18 mouse cellular contexts compared by ENCODE assay signal in the genomic region with DNA sequence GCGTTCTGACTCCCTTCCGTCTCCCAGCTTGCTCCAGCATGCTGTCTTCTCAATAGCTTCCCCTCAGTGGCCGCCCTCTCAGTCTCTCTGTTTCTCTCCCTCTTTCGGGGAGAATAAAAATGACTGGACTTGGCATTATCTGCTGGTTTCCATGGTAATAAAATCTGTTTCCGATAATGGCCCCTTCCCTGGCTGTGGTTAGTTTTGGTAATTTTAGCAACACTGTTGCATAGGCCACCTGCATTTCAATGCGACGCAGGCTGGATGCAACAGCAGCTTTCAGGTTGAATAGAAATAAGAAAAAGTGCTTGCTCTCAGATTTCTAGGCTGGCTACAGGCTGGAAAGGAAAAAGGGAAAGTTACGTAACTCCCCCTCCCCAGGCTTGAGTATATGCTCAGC.
DNase-seq lines count a peak whose midpoint lies in the region; ATAC-seq and TF ChIP-seq lines count a peak whose summit lies in the region.
"Had no signal": no experiment of that assay in that cellular context is flagged by ENCODE, and none has a peak within 500 bp of the region (broad histone marks: within the 10 kb centered on the region; RNA-seq: fewer than 3 reads in every experiment).

No protein-coding gene starts in this region.

- TF ChIP-seq CTCF in left cerebral cortex, adult 2 months (IDR thresholded peaks at IDR 0.05): no peak; the same call in 1 of the 2 replicates
- no peak for TF ChIP-seq CTCF in midbrain, postnatal 0 days (IDR thresholded peaks at IDR 0.05)

- no peak overlapping the region for H3K9ac ChIP-seq in embryonic facial prominence, embryonic 14.5 days (ENCODE audit: low read depth, low read length)
- no peak overlapping the region for H3K9ac ChIP-seq in midbrain, postnatal 0 days (replicated peaks; ENCODE audit: low read length, poor library complexity, severe bottlenecking)
- no peak overlapping the region for H3K9ac ChIP-seq in kidney, embryonic 16.5 days (replicated peaks; ENCODE audit: low read length)
- H3K9ac ChIP-seq: heart, embryonic 12.5 days; lung, embryonic 15.5 days; neural tube, embryonic 12.5 days had no signal

- no peaks in the 10 kb centered on the region for H3K9me3 ChIP-seq in embryonic facial prominence, embryonic 14.5 days (ENCODE audit: control insufficient read depth, low read length)
- no peaks in the 10 kb centered on the region for H3K9me3 ChIP-seq in embryonic facial prominence, embryonic 10.5 days
- H3K9me3 ChIP-seq in midbrain, postnatal 0 days (ENCODE audit: low read length): no peaks in the 10 kb centered on the region
- no peaks in the 10 kb centered on the region for H3K9me3 ChIP-seq in kidney, embryonic 16.5 days (ENCODE audit: low read length)
- H3K9me3 ChIP-seq: heart, embryonic 12.5 days; lung, embryonic 15.5 days; neural tube, embryonic 12.5 days had no signal

- peak; percentile 9 for DNase-seq in embryonic facial prominence, embryonic 14.5 days (ENCODE audit: low spot score)
- no peak for DNase-seq in embryonic facial prominence, embryonic 10.5 days (ENCODE audit: low spot score)
- DNase-seq in left cerebral cortex, adult 2 months (ENCODE audit: extremely low spot score in 1 of 2, low spot score in 2 of 2): no peak
- DNase-seq in left cerebral cortex, postnatal 4 days: no peak
- peak; percentile 46 to 52 for DNase-seq in right cerebral cortex, postnatal 10 days (ENCODE audit: low spot score in 2 of 2)
- no peak for DNase-seq in right cerebral cortex, postnatal 4 days
- peak; percentile 26 for DNase-seq in midbrain, postnatal 0 days (ENCODE audit: low spot score)
- DNase-seq: cerebellum, postnatal 14 days; gastrocnemius, adult 2 months; kidney, adult 2 months; kidney, postnatal 25 days; thymus, adult 2 months had no signal

- no peak overlapping the region for H3K4me2 ChIP-seq in embryonic facial prominence, embryonic 14.5 days (ENCODE audit: low read depth, low read length)
- no peak overlapping the region for H3K4me2 ChIP-seq in midbrain, postnatal 0 days (ENCODE audit: low read depth, low read length, poor library complexity, severe bottlenecking)
- H3K4me2 ChIP-seq in kidney, embryonic 16.5 days (replicated peaks; ENCODE audit: low read depth, low read length): no peak overlapping the region
- H3K4me2 ChIP-seq: heart, embryonic 12.5 days; liver, embryonic 11.5 days; lung, embryonic 15.5 days; neural tube, embryonic 12.5 days had no signal

- no peak for ATAC-seq in embryonic facial prominence, embryonic 14.5 days (ENCODE audit: low read depth)
- no peak for ATAC-seq in midbrain, postnatal 0 days (ENCODE audit: low FRiP score)
- no peak for ATAC-seq in kidney, embryonic 16.5 days (ENCODE audit: low FRiP score, low TSS enrichment)

- 55% methylated on average over 8 of the region's 8 CpGs for WGBS in embryonic facial prominence, embryonic 14.5 days
- 61% methylated on average over 8 of the region's 8 CpGs for WGBS in embryonic facial prominence, embryonic 10.5 days
- WGBS in midbrain, postnatal 0 days: 18% methylated on average over 8 of the region's 8 CpGs
- 71% methylated on average over 8 of the region's 8 CpGs for WGBS in kidney, embryonic 16.5 days

- no peaks in the 10 kb centered on the region for H3K36me3 ChIP-seq in embryonic facial prominence, embryonic 14.5 days (ENCODE audit: control insufficient read depth, insufficient read depth, low read length)
- no peaks in the 10 kb centered on the region for H3K36me3 ChIP-seq in embryonic facial prominence, embryonic 10.5 days (replicated peaks)
- H3K36me3 ChIP-seq in midbrain, postnatal 0 days (ENCODE audit: insufficient read depth, low read length): no peaks in the 10 kb centered on the region
- no peaks in the 10 kb centered on the region for H3K36me3 ChIP-seq in kidney, embryonic 16.5 days (ENCODE audit: insufficient read depth, low read length)
- H3K36me3 ChIP-seq: heart, embryonic 12.5 days; lung, embryonic 15.5 days; neural tube, embryonic 12.5 days had no signal

- H3K27me3 ChIP-seq in embryonic facial prominence, embryonic 14.5 days (replicated peaks; ENCODE audit: control insufficient read depth, insufficient read depth, low read length): no peaks in the 10 kb centered on the region
- H3K27me3 ChIP-seq in embryonic facial prominence, embryonic 10.5 days (replicated peaks; ENCODE audit: low read depth, poor library complexity, severe bottlenecking): peaks cover 29% of the 10 kb centered on the region
- no peaks in the 10 kb centered on the region for H3K27me3 ChIP-seq in midbrain, postnatal 0 days (ENCODE audit: insufficient read depth, low read length)
- H3K27me3 ChIP-seq in kidney, embryonic 16.5 days (ENCODE audit: insufficient read depth, low read length): peaks cover 2% of the 10 kb centered on the region; the same call in 1 of the 2 replicates
- H3K27me3 ChIP-seq: lung, embryonic 15.5 days; neural tube, embryonic 12.5 days had no signal

- no peak overlapping the region for H3K27ac ChIP-seq in embryonic facial prominence, embryonic 14.5 days (replicated peaks; ENCODE audit: low read depth, low read length)
- no peak overlapping the region for H3K27ac ChIP-seq in embryonic facial prominence, embryonic 10.5 days (replicated peaks)
- H3K27ac ChIP-seq in left cerebral cortex, adult 2 months: peak overlapping the region; percentile 55; the same call in 1 of the 2 replicates
- no peak overlapping the region for H3K27ac ChIP-seq in midbrain, postnatal 0 days (ENCODE audit: low read depth, low read length)
- H3K27ac ChIP-seq in kidney, embryonic 16.5 days (ENCODE audit: low read length): no peak overlapping the region
- H3K27ac ChIP-seq: gastrocnemius, adult 2 months; lung, embryonic 15.5 days; macrophage; neural tube, embryonic 12.5 days had no signal

- intact Hi-C loops in left cerebral cortex, adult 2 months (cut with DNase I): no loop called here
- intact Hi-C loops in left cerebral cortex, postnatal 4 days (cut with DNase I): no loop called here

- H3K4me3 ChIP-seq in embryonic facial prominence, embryonic 14.5 days (ENCODE audit: low read depth, low read length): no peak overlapping the region
- no peak overlapping the region for H3K4me3 ChIP-seq in embryonic facial prominence, embryonic 10.5 days
- no peak overlapping the region for H3K4me3 ChIP-seq in left cerebral cortex, adult 2 months
- no peak overlapping the region for H3K4me3 ChIP-seq in midbrain, postnatal 0 days (ENCODE audit: low read depth, low read length)
- no peak overlapping the region for H3K4me3 ChIP-seq in kidney, embryonic 16.5 days (ENCODE audit: low read length)
- H3K4me3 ChIP-seq: gastrocnemius, adult 2 months; heart, embryonic 12.5 days; lung, embryonic 15.5 days; neural tube, embryonic 12.5 days had no signal

- H3K4me1 ChIP-seq in embryonic facial prominence, embryonic 14.5 days (ENCODE audit: control insufficient read depth, insufficient read depth, low read length): no peaks in the 10 kb centered on the region
- peaks cover 10% of the 10 kb centered on the region for H3K4me1 ChIP-seq in embryonic facial prominence, embryonic 10.5 days
- peaks cover 4% of the 10 kb centered on the region; the same call in 1 of the 2 replicates for H3K4me1 ChIP-seq in midbrain, postnatal 0 days (ENCODE audit: insufficient read depth, low read length)
- no peaks in the 10 kb centered on the region for H3K4me1 ChIP-seq in kidney, embryonic 16.5 days (ENCODE audit: insufficient read depth, low read length)
- H3K4me1 ChIP-seq: heart, embryonic 12.5 days; lung, embryonic 15.5 days had no signal

Comparison
In these comparisons a context has a peak if more than half of its experiments do, and no peak if none do; other contexts are left out.
1. DNase-seq: peak in embryonic facial prominence, embryonic 14.5 days (single experiment), right cerebral cortex, postnatal 10 days (2 of 2) and midbrain, postnatal 0 days (single experiment); none in embryonic facial prominence, embryonic 10.5 days (single experiment), left cerebral cortex, adult 2 months (0 of 2), left cerebral cortex, postnatal 4 days (single experiment) and right cerebral cortex, postnatal 4 days (single experiment).